Mouse (Mus musculus) forebrain, postnatal 0 days (tissue): ENCODE results near the gene Impg1. TPM values are rescaled to one million over a fixed set of nuclear protein-coding genes. Genes with fewer than 3 reads are reported as not detected.

Source experiments
- ATAC-seq: fragments of 200-750 bp; cut with Nextera tagmentation; 2 replicates; pipeline ENCODE4 v1.8.0; 2017; ENCODE audit warnings: mild to moderate bottlenecking, moderate library complexity
- DNase-seq: peaks from one replicate; pipeline ENCODE4 v3.0.0-alpha.2; 2015
- H3K27ac ChIP-seq: fragments of 300-500 bp; sonication (generic); 2 replicates; pipeline ENCODE4 v1.5.1; 2014; ENCODE audit warnings: low read depth, mild to moderate bottlenecking, antibody characterized with exemption, low read length, moderate library complexity, mixed read lengths
- H3K27me3 ChIP-seq: fragments of 300-500 bp; sonication (generic); 2 replicates; pipeline ENCODE4 v1.6.1; 2014; ENCODE audit warnings: mild to moderate bottlenecking, low read length, mixed read lengths; ENCODE audit not compliant: insufficient read depth
- H3K36me3 ChIP-seq: fragments of 300-500 bp; sonication (generic); 2 replicates; pipeline ENCODE4 v1.6.1; 2014; ENCODE audit warnings: mild to moderate bottlenecking, moderate library complexity; ENCODE audit not compliant: insufficient read depth
- H3K4me1 ChIP-seq: fragments of 300-500 bp; sonication (generic); 2 replicates; pipeline ENCODE4 v1.6.1; 2014; ENCODE audit warnings: antibody characterized with exemption; ENCODE audit not compliant: insufficient read depth
- H3K4me2 ChIP-seq: fragments of 300-500 bp; sonication (generic); 2 replicates; pipeline ENCODE4 v1.6.1; 2014; ENCODE audit warnings: low read depth, mild to moderate bottlenecking, moderate library complexity
- H3K4me3 ChIP-seq: fragments of 300-500 bp; sonication (generic); 2 replicates; pipeline ENCODE4 v1.5.1; 2014; ENCODE audit warnings: low read depth, low read length, mixed read lengths
- H3K9ac ChIP-seq: fragments of 300-500 bp; sonication (generic); 2 replicates; pipeline ENCODE4 v1.6.1; 2014; ENCODE audit warnings: mild to moderate bottlenecking
- H3K9me3 ChIP-seq: fragments of 300-500 bp; sonication (generic); 2 replicates; pipeline ENCODE4 v1.6.1; 2016; ENCODE audit warnings: low read length
- CTCF ChIP-seq: sonication (generic); IDR thresholded peaks from 2 replicates; pipeline ENCODE4 v1.5.1; 2016; ENCODE audit warnings: antibody characterized with exemption, control low read depth, low read depth
- WGBS: fragments of 180-500 bp; shearing (Covaris S2); extraction: QIAGEN DNeasy Blood & Tissue Kit; methylation state at CpG from one replicate; pipeline ENCODE4 v1.1.7; 2014; 5-methylcytosine and 5-hydroxymethylcytosine counted together
- polyA plus RNA-seq: library from polyadenylated mRNA; unstranded; fragments of >200 nt; fragmentation: Nextera tagmentation; extraction: Ambion mirVana; gene quantifications from 2 replicates; pipeline ENCODE4 v1.2.1, GENCODE M21; 2015
- total RNA-seq: library from RNA; depleted of rRNA; stranded (reverse); fragments of >200 nt; gene quantifications from 2 replicates; pipeline ENCODE4 v1.2.3, GENCODE M21; 2014

Gene Impg1
- total and polyA plus RNA-seq, 2 experiments from 2014 or later: not detected

DNA sequence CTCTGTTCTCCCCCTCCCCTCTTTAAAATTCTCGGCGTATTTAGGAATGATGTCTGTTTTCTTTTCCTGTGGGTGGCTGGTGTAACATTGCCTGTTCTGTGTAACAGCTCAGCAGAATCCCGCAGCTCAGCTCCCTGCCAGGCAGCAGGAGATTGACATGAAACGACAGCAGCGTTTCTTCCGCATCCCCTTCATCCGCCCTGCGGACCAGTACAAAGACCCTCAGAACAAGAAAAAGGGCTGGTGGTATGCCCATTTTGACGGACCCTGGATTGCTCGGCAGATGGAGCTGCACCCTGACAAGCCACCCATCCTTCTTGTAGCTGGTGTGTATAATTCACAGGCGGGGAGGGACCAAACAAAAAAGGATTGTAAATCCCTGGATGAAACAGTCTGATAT is 158.4 kb downstream of the Impg1 start:
- DNase-seq (peak; percentile 65), ATAC-seq (peak; percentile 87)
- Histone ChIP-seq H3K27me3 (no peaks in the 10 kb centered on the region), H3K36me3 (0 out of 2 replicates have a peak, but pooled peaks cover 3% of the 10 kb centered on the region), H3K4me2 (peak overlapping the region; percentile 47), H3K9me3 (no peaks in the 10 kb centered on the region), H3K9ac (peak overlapping the region; percentile 54), H3K4me3 (peak overlapping the region; percentile 35), H3K27ac (peak overlapping the region; percentile 73), H3K4me1 (no peaks in the 10 kb centered on the region)
- peak; percentile 38; the same call in 1 of the 2 replicates for TF ChIP-seq CTCF
- 14% methylated on average over 11 of the region's 11 CpGs for WGBS

DNA sequence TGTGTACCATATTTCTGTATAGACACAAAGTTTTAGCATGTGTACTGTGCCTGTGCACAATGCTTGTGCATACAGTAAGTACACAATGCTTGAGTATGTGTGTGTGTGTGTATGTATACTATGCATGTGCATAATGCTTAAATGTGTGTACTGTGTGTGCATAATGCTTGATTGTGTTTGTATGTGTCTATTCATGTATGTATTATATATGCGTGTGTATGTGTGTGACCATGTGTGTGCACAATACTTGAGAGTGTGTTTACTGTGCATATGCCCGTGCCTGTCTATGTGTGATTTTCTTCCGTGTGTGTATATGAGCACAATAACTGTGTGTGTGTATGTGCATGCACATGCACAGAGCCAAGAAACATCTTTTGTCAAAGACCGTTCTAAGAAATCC is 158.9 kb downstream of the Impg1 start:
- Histone ChIP-seq H3K9me3 (no peaks in the 10 kb centered on the region), H3K36me3 (0 out of 2 replicates have a peak, but pooled peaks cover 3% of the 10 kb centered on the region), H3K27me3 (no peaks in the 10 kb centered on the region), H3K4me2 (peak overlapping the region; percentile 47), H3K4me1 (no peaks in the 10 kb centered on the region), H3K27ac (peak overlapping the region; percentile 73; the same call in 1 of the 2 replicates), H3K9ac (peak overlapping the region; percentile 54), H3K4me3 (peak overlapping the region; percentile 35)
- ATAC-seq (peak; percentile 59), DNase-seq (no peak)
- 51% methylated on average over 4 of the region's 4 CpGs for WGBS
- TF ChIP-seq CTCF: no peak

- WGBS: 75% methylated on average over 4 of the region's 4 CpGs
- Histone ChIP-seq H3K27ac (no peak overlapping the region), H3K27me3 (no peaks in the 10 kb centered on the region), H3K4me1 (no peaks in the 10 kb centered on the region), H3K9ac (no peak overlapping the region), H3K36me3 (0 out of 2 replicates have a peak, but pooled peaks cover 3% of the 10 kb centered on the region), H3K4me3 (no peak overlapping the region), H3K9me3 (no peaks in the 10 kb centered on the region), H3K4me2 (no peak overlapping the region)
- DNase-seq: no peak
- 0 out of 2 replicates have a peak, but pooled peaks have one; percentile 12 for TF ChIP-seq CTCF
- ATAC-seq: no peak
Measured at GRCm38 (mm10) chr9:80303518-80303917, 161.8 kb downstream of the Impg1 start.

DNA sequence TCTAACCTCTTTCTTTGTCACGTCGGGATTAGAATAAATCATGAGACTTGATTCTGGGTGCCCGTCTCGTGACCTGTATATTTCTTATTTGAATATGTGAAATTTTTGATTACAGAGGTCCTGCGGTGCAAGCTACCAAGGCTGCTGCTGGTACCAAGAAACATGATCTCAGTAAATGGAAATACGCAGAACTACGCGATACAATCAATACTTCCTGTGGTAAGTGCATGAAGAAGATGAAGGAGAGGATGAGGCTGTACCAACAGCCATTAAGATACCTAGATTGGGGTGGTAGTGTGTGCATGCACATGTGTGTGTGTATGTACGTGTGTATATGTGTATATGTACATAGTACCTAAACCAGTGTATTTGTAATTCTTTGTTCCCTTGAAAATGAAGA is 166.2 kb downstream of the Impg1 start:
- WGBS: 95% methylated on average over 9 of the region's 9 CpGs
- H3K4me3 ChIP-seq: no peak overlapping the region
- TF ChIP-seq CTCF: no peak
- no peak overlapping the region for H3K27ac ChIP-seq
- H3K4me1 ChIP-seq: no peaks in the 10 kb centered on the region
- no peaks in the 10 kb centered on the region for H3K9me3 ChIP-seq
- 0 out of 2 replicates have a peak, but pooled peaks cover 3% of the 10 kb centered on the region for H3K36me3 ChIP-seq
- no peaks in the 10 kb centered on the region for H3K27me3 ChIP-seq
- no peak overlapping the region for H3K4me2 ChIP-seq
- ATAC-seq: no peak
- H3K9ac ChIP-seq: no peak overlapping the region
- DNase-seq: no peak

DNA sequence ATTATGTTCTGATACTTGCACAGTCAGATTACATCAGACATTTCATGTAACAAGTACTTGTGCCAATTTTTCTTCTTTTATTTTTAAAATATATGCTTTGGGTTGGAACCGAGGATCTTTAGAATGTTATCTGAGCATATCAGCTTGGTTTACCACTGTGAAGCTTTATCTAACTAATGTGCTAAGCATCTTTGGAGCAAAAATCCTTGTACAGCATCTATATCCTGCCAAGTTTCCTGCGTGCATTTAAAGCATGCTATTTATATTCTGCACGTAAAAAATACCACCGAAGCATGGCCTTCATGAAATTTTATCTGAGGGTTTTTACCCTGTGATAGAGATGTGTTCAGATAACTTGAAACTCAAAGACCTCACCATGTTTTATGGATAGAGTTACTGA is 169.2 kb downstream of the Impg1 start:
- no peak overlapping the region for H3K27ac ChIP-seq
- peak; percentile 30 for DNase-seq
- H3K4me3 ChIP-seq: no peak overlapping the region
- no peaks in the 10 kb centered on the region for H3K27me3 ChIP-seq
- H3K9ac ChIP-seq: no peak overlapping the region
- ATAC-seq: peak; percentile 23; the same call in 1 of the 2 replicates
- TF ChIP-seq CTCF: no peak
- no peak overlapping the region for H3K4me2 ChIP-seq
- WGBS: 64% methylated on average over 4 of the region's 4 CpGs
- no peaks in the 10 kb centered on the region for H3K9me3 ChIP-seq
- no peaks in the 10 kb centered on the region for H3K4me1 ChIP-seq
- no peaks in the 10 kb centered on the region for H3K36me3 ChIP-seq

- no peak overlapping the region for H3K4me3 ChIP-seq
- peak; percentile 76 for TF ChIP-seq CTCF
- H3K36me3 ChIP-seq: no peaks in the 10 kb centered on the region
- H3K9me3 ChIP-seq: no peaks in the 10 kb centered on the region
- peak; percentile 62 for ATAC-seq
- WGBS: 49% methylated on average over 2 of the region's 2 CpGs
- DNase-seq: peak; percentile 70
- H3K27me3 ChIP-seq: no peaks in the 10 kb centered on the region
- no peak overlapping the region for H3K27ac ChIP-seq
- no peak overlapping the region for H3K4me2 ChIP-seq
- H3K9ac ChIP-seq: no peak overlapping the region
- no peaks in the 10 kb centered on the region for H3K4me1 ChIP-seq
Measured at GRCm38 (mm10) chr9:80293056-80293584, 172.2 kb downstream of the Impg1 start.

- TF ChIP-seq CTCF: no peak
- Histone ChIP-seq H3K27me3 (no peaks in the 10 kb centered on the region), H3K9me3 (no peaks in the 10 kb centered on the region), H3K9ac (no peak overlapping the region), H3K36me3 (no peaks in the 10 kb centered on the region), H3K27ac (no peak overlapping the region), H3K4me3 (no peak overlapping the region), H3K4me2 (no peak overlapping the region), H3K4me1 (no peaks in the 10 kb centered on the region)
- DNase-seq (no peak), ATAC-seq (no peak)
- WGBS: 81% methylated on average over 7 of the region's 7 CpGs
Measured at GRCm38 (mm10) chr9:80286845-80287244, 178.4 kb downstream of the Impg1 start.
